Mouse (Mus musculus): ENCODE results near the gene Ppfia3.

GRCm38 (mm10) chr7:45335056-45335455 is 31.8 kb downstream of the Ppfia3 start, which contains the start of gene Hrc:
- TF ChIP-seq CTCF (IDR thresholded peaks at IDR 0.05; ENCODE audit: borderline replicate concordance, insufficient read depth, low read length) (no peak), POLR2A (IDR thresholded peaks at IDR 0.05; ENCODE audit: low read depth, low read length) (no peak)

All from embryonic fibroblast, embryonic 13.5 days (primary cell).